Mouse (Mus musculus): ENCODE results near the gene Pnmt. TPM values are rescaled to one million over a fixed set of nuclear protein-coding genes. Genes with fewer than 3 reads are reported as not detected.
A peak's percentile ranks its signal among the peaks of the same experiment; 100 is the strongest.

The Pnmt gene
- total and polyA plus RNA-seq, 3 experiments, result not detected

DNA sequence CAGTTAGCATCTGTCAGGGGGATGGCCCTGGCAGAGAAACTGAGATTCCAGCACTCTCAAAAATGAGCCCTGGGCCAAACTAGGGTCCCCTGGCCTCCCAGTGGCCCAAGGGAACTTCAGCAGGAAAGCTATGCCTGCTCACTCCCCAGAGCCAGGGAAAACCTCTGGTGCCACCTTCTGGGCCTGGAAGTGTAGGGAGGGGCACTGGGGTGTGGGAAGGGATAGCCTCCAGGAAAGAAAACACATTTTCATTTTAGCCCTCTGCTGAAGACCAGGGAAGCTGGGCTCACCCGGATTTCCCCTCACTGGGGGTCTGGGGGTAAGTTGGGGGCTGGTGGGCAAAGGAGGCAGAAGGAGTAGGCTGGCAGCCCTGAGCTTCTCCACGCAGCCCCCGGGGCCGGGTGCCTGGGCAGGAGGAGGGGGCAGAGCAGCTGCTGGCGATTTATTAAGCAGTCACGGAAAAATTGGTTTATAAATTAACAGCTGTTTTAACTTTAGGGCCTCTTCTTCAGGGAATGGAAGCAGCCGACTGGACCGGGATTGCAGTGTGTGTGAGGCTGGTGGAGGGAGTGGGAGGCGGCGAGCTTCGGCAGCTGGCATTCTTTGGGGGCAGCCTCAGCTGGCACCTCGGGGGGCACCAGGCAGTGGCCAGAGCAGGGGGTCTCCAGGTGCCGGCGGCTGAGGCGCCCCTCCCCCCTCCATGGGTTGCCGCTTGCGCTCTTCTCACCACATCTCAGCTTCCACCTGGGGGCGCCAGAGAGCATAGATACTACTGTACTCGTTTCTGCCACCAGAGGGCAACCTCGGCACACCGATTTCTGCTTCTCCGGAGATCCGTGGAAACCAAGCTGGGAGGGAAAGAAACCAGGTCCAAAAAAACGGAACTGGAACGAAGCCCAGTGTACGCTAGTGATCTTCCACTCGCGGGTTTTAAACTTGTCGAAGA, 44.0 kb upstream of the Pnmt start:
- Histone ChIP-seq H3K4me1 (ENCODE audit: control insufficient read depth in 1 of 2, insufficient read depth in 2 of 2, low read length in 2 of 2) (peaks cover 0 to 17% of the 10 kb centered on the region in 2 experiments; a peak in 3 of 4 replicates), H3K9ac (ENCODE audit: control insufficient read depth, low read depth, low read length, poor library complexity, severe bottlenecking) (peak overlapping the region; percentile 61), H3K27me3 (ENCODE audit: control insufficient read depth in 1 of 2, insufficient read depth in 2 of 2, low read length in 2 of 2) (peaks cover 0 to 3% of the 10 kb centered on the region in 2 experiments; a peak in 2 of 4 replicates), H3K36me3 (ENCODE audit: control insufficient read depth in 1 of 2, insufficient read depth in 2 of 2, low read length in 2 of 2) (peaks cover 0 to 9% of the 10 kb centered on the region in 2 experiments; a peak in 2 of 4 replicates), H3K4me3 (ENCODE audit: control insufficient read depth in 1 of 2, insufficient read depth in 1 of 2, low read depth in 2 of 2, low read length in 2 of 2) (peak overlapping the region; percentile 23 to 39), H3K27ac (ENCODE audit: control insufficient read depth, low read depth, low read length) (no peak overlapping the region), H3K79me2 (ENCODE audit: control insufficient read depth, insufficient read depth, low read length, poor library complexity) (no peaks in the 10 kb centered on the region), H3K9me3 (replicated peaks; ENCODE audit: insufficient read depth, low read length) (no peaks in the 10 kb centered on the region)
- peak; percentile 92 for DNase-seq (ENCODE audit: low read depth, low spot score)
- TF ChIP-seq MAZ (IDR thresholded peaks at IDR 0.05; ENCODE audit: low read depth, low read length), result peak; percentile 66; the same call in 1 of the 2 replicates
- peak; percentile 77 for TF ChIP-seq ZNF384 (IDR thresholded peaks at IDR 0.05; ENCODE audit: low read depth, low read length)
- no peak for TF ChIP-seq POLR2A (IDR thresholded peaks at IDR 0.05; ENCODE audit: control insufficient read depth in 1 of 2, insufficient read depth in 1 of 2, low read depth in 1 of 2, low read length in 2 of 2, poor library complexity in 1 of 2)
- TF ChIP-seq MYC (IDR thresholded peaks at IDR 0.05; ENCODE audit: low read depth, low read length), result no peak
- peak; percentile 64 for TF ChIP-seq USF1 (IDR thresholded peaks at IDR 0.05; ENCODE audit: low read depth, low read length)
- no peak for TF ChIP-seq MEF2A (IDR thresholded peaks at IDR 0.05; ENCODE audit: extremely low read depth, insufficient replicate concordance, low read depth, low read length, poor library complexity, severe bottlenecking)
- TF ChIP-seq POLR2AphosphoS5 (IDR thresholded peaks at IDR 0.05; ENCODE audit: borderline replicate concordance, low read depth, low read length), result no peak
- TF ChIP-seq ETS1 (IDR thresholded peaks at IDR 0.05; ENCODE audit: low read depth, low read length), result no peak
- TF ChIP-seq CHD2 (IDR thresholded peaks at IDR 0.05; ENCODE audit: low read length), result peak; percentile 73; the same call in 1 of the 2 replicates
- no peak for TF ChIP-seq KAT2A (conservative IDR thresholded peaks at IDR 0.05; ENCODE audit: low read depth, low read length)
- TF ChIP-seq ELF1 (IDR thresholded peaks at IDR 0.05; ENCODE audit: low read depth, low read length), result peak; percentile 66; the same call in 1 of the 2 replicates
- TF ChIP-seq GATA1 (IDR thresholded peaks at IDR 0.05; ENCODE audit: low read depth, low read length), result 0 out of 2 replicates have a peak, but pooled peaks have one; percentile 15
- peak; percentile 95 for TF ChIP-seq ZC3H11A (IDR thresholded peaks at IDR 0.05; ENCODE audit: low read depth, low read length)
- peak; percentile 98 for TF ChIP-seq SMC3 (IDR thresholded peaks at IDR 0.05; ENCODE audit: low read depth, low read length)
- peak; percentile 56 for TF ChIP-seq TBP (IDR thresholded peaks at IDR 0.05; ENCODE audit: low read depth, low read length)
- peak; percentile 89 for TF ChIP-seq SIN3A (IDR thresholded peaks at IDR 0.05; ENCODE audit: low read length)
- TF ChIP-seq MXI1 (IDR thresholded peaks at IDR 0.05; ENCODE audit: low read depth, low read length), result peak; percentile 68; the same call in 1 of the 2 replicates
- peak; percentile 97 for TF ChIP-seq RAD21 (IDR thresholded peaks at IDR 0.05; ENCODE audit: low read depth, low read length)
- no peak for TF ChIP-seq TAL1 (IDR thresholded peaks at IDR 0.05; ENCODE audit: low read length)
- no peak; the same call in 1 of the 2 replicates for TF ChIP-seq MYB (IDR thresholded peaks at IDR 0.05; ENCODE audit: low read depth, low read length)
- no peak for TF ChIP-seq NRF1 (IDR thresholded peaks at IDR 0.05; ENCODE audit: insufficient read depth, low read depth, low read length, poor library complexity, severe bottlenecking)
- TF ChIP-seq ZMIZ1 (IDR thresholded peaks at IDR 0.05; ENCODE audit: low read depth, low read length), result no peak
- peak; percentile 79 for TF ChIP-seq MAX (IDR thresholded peaks at IDR 0.05; ENCODE audit: low read length)
- 0 out of 2 replicates have a peak, but pooled peaks have one; percentile 31 for TF ChIP-seq UBTF (IDR thresholded peaks at IDR 0.05; ENCODE audit: borderline replicate concordance, insufficient read depth, low read depth, low read length)
- TF ChIP-seq ZKSCAN1 (IDR thresholded peaks at IDR 0.05; ENCODE audit: low read depth, low read length), result no peak
- TF ChIP-seq POLR2AphosphoS2 (IDR thresholded peaks at IDR 0.05; ENCODE audit: low read length), result no peak
- peak; percentile 69 for TF ChIP-seq HCFC1 (IDR thresholded peaks at IDR 0.05; ENCODE audit: low read depth, low read length)
- peak; percentile 90 to 100 (median 100) for TF ChIP-seq CTCF (IDR thresholded peaks at IDR 0.05 in 2 of 3, conservative IDR thresholded peaks at IDR 0.05 in 1 of 3; ENCODE audit: control insufficient read depth in 1 of 3, insufficient read depth in 1 of 3, low read depth in 2 of 3, low read length in 3 of 3, poor library complexity in 1 of 3, severe bottlenecking in 1 of 3)
- peak; percentile 71 for TF ChIP-seq BHLHE40 (IDR thresholded peaks at IDR 0.05; ENCODE audit: borderline replicate concordance, low read depth, low read length)
- peak; percentile 36; the same call in 1 of the 2 replicates for TF ChIP-seq NELFE (IDR thresholded peaks at IDR 0.05; ENCODE audit: low read depth, low read length)
- TF ChIP-seq EP300 (IDR thresholded peaks at IDR 0.05; ENCODE audit: low read depth in 1 of 2, low read length in 2 of 2), result peak in 1 of 2 experiments; percentile 66; a peak in 2 of 4 replicates
- TF ChIP-seq TCF12 (IDR thresholded peaks at IDR 0.05; ENCODE audit: low read depth, low read length), result peak; percentile 20; the same call in 1 of the 2 replicates

Measured in MEL (cell line).